Mouse (Mus musculus) hematopoietic stem cell, adult 5-6 weeks (primary cell): ENCODE data around the gene Gbgt1. TPM values are rescaled to one million over a fixed set of nuclear protein-coding genes. Genes with fewer than 3 reads are reported as not detected.
"Not testable (repeated sequence)": the region's sequence is repeated elsewhere in the genome, so short reads cannot be mapped to it uniquely, and the experiment has no call there.

ENCODE experiments used
- ATAC-seq, 2 experiments: fragments of 125-278 bp in 1 of 2; replicated peaks in 1 of 2; 2 replicates each; pipeline ENCODE4 v1.8.0; 2016 to 2017; ENCODE audit warnings: inconsistent platforms in 2 of 2, mild to moderate bottlenecking in 2 of 2, moderate number of reproducible peaks in 2 of 2, low read depth in 1 of 2, moderate TSS enrichment in 1 of 2; ENCODE audit not compliant: low FRiP score in 2 of 2, poor library complexity in 2 of 2, severe bottlenecking in 2 of 2, insufficient read depth in 1 of 2, low TSS enrichment in 1 of 2
- total RNA-seq: library from RNA; stranded (forward); fragments of 172-1452, 232-1000 nt; gene quantifications from 2 replicates; pipeline ENCODE4 v1.2.3, GENCODE M21; 2017

The Gbgt1 gene
- total RNA-seq, 1 experiment from 2014 or later: not detected

GRCm38 (mm10) chr2:28495207-28495756 is 1.4 kb upstream of the Gbgt1 start:
- ATAC-seq: peak; percentile 51 to 62

GRCm38 (mm10) chr2:28495801-28496595 is 693 bp upstream of the Gbgt1 start:
- ATAC-seq: no peak

DNA sequence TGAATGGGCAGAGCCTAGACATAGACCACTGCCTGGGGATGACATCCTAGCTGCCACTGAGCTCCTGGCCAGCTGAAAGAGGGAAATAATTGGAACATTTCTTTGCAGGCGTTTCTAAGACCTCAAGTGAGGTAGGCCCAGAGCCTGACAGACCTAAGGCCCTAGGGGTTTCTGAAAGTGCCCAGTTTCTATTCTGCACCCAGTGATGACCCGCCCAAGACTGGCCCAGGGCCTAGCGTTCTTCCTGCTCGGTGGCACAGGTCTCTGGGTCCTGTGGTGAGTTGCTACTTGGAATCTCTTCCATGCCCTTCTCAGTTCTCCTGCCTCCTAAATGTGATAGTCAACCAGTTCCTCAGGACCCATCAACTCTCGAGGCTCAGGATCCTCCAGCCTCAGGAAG is 870 bp downstream of the Gbgt1 start:
- no peak for ATAC-seq

- ATAC-seq: peak; percentile 20 to 53; a peak in 3 of 4 replicates
These were observed 1.7 kb downstream of the Gbgt1 start for GRCm38 (mm10) chr2:28498431-28498830.

DNA sequence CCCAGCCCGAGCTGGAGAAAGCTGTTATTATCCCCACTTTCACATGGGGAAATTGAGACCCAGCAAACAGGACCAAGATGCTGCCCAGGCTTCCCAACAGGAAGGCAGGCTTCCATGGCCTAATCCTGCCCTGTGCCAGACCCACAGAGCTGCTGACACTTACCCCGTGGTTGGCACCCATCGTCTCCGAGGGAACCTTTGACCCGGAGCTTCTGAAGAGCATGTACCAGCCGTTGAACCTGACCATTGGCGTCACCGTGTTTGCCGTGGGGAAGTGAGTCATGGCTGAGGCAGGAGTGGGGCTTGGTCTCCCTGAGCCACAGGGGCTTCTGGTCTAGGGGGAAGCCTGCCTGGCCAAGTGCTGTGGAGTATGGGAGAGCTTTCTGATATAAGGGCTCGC is 6.3 kb downstream of the Gbgt1 start:
- ATAC-seq: no peak

DNA sequence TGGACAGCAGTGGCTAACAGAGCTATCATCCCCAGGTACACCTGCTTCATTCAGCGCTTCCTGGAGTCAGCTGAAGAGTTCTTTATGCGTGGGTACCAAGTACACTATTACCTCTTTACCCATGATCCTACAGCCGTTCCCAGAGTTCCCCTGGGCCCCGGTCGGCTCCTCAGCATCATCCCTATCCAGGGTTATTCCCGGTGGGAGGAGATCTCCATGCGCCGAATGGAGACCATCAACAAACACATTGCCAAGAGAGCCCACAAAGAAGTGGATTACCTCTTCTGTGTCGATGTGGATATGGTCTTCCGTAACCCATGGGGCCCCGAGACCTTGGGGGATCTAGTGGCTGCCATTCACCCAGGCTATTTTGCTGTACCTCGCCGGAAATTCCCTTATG is 8.0 kb downstream of the Gbgt1 start:
- no peak for ATAC-seq

- ATAC-seq: no peak
These were observed 9.1 kb downstream of the Gbgt1 start, which contains the start of gene Gm10134 for GRCm38 (mm10) chr2:28505795-28506194. Gene Gm10134 (plus strand): TSS chr2:28506095.

GRCm38 (mm10) chr2:28506291-28506690 is 9.6 kb downstream of the Gbgt1 start:
- no peak for ATAC-seq

- not testable (repeated sequence) for ATAC-seq
These were observed 14.9 kb downstream of the Gbgt1 start for GRCm38 (mm10) chr2:28511600-28511999.

GRCm38 (mm10) chr2:28512798-28513401 is 16.2 kb downstream of the Gbgt1 start, which contains the start of gene Ralgds:
Gene Ralgds (plus strand): TSS chr2:28513125.
- no peak for ATAC-seq

- ATAC-seq: no peak
These were observed 17.0 kb downstream of the Gbgt1 start for GRCm38 (mm10) chr2:28513431-28514370.

- ATAC-seq: peak; percentile 55 to 61
These were observed 17.8 kb downstream of the Gbgt1 start for GRCm38 (mm10) chr2:28514489-28514888.

GRCm38 (mm10) chr2:28517206-28517909 is 20.7 kb downstream of the Gbgt1 start:
- ATAC-seq: peak; percentile 38 to 66

- ATAC-seq: 0 out of 4 replicates have a peak, but pooled peaks of 1 of the 2 experiments have one; percentile 8
These were observed 21.5 kb downstream of the Gbgt1 start for GRCm38 (mm10) chr2:28518231-28518630.

- ATAC-seq: no peak
These were observed 23.9 kb downstream of the Gbgt1 start for GRCm38 (mm10) chr2:28520581-28520980.

DNA sequence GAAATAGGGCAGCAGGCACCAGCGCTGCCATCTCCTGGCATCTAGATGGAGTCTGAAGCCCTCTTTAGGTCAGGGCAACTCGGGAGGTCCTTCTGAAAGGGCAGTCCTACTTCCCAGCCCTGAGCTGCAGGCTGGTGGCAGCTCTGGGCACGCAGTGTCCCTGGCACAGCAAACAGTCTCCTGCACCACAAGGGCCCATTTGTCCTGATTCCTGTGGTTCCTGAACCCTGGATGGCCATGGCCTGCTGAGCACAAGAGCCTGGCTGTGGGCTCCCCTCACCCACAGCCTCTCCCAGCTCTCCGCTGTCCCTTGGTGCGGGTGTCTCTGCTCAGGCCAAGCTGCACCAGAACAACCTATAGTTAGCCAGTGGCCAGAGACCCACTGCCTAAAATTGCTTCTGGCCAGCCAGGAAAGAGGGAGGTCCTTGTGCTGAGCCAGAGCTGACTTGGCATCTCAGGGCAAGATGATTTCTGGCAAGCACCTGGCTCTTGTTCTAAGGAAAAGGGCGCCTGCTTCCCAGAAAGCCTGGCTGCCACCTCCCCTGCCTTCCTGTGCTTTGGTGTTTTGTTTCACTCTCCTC is 25.0 kb downstream of the Gbgt1 start:
- ATAC-seq: no peak
